Mouse (Mus musculus) midbrain, embryonic 16.5 days (tissue): ENCODE measurements around the gene Il15. TPM values are rescaled to one million over a fixed set of nuclear protein-coding genes. Genes with fewer than 3 reads are reported as not detected.

Experiments
- ATAC-seq: fragments of 200-750 bp; cut with Nextera tagmentation; 2 replicates; pipeline ENCODE4 v1.8.0; 2017; ENCODE audit warnings: moderate TSS enrichment
- H3K27ac ChIP-seq: fragments of 300-500 bp; sonication (generic); 2 replicates; pipeline ENCODE4 v1.5.1; 2014; ENCODE audit warnings: mild to moderate bottlenecking, low read length, mixed read lengths
- H3K27me3 ChIP-seq: fragments of 300-500 bp; sonication (generic); 2 replicates; pipeline ENCODE4 v1.6.1; 2014; ENCODE audit warnings: low read depth, low read length, mixed read lengths; ENCODE audit not compliant: control insufficient read depth, insufficient read depth
- H3K36me3 ChIP-seq: fragments of 300-500 bp; sonication (generic); 2 replicates; pipeline ENCODE4 v1.6.1; 2014; ENCODE audit warnings: mild to moderate bottlenecking, low read length, moderate library complexity, mixed read lengths; ENCODE audit not compliant: control insufficient read depth, insufficient read depth
- H3K4me1 ChIP-seq: fragments of 300-500 bp; sonication (generic); 2 replicates; pipeline ENCODE4 v1.6.1; 2014; ENCODE audit warnings: mild to moderate bottlenecking, low read length, mixed read lengths; ENCODE audit not compliant: control insufficient read depth, insufficient read depth
- H3K4me2 ChIP-seq: fragments of 300-500 bp; sonication (generic); 2 replicates; pipeline ENCODE4 v1.6.1; 2014; ENCODE audit warnings: mild to moderate bottlenecking, low read length, mixed read lengths
- H3K4me3 ChIP-seq: fragments of 300-500 bp; sonication (generic); 2 replicates; pipeline ENCODE4 v1.5.1; 2014; ENCODE audit warnings: low read depth, mild to moderate bottlenecking, low read length, moderate library complexity, mixed read lengths
- H3K9ac ChIP-seq: fragments of 300-500 bp; sonication (generic); 2 replicates; pipeline ENCODE4 v1.6.1; 2014; ENCODE audit warnings: low read depth, low read length, mixed read lengths
- H3K9me3 ChIP-seq: fragments of 300-500 bp; sonication (generic); replicated peaks from 2 replicates; pipeline ENCODE4 v1.6.1; 2014; ENCODE audit warnings: mild to moderate bottlenecking, low read length, mixed read lengths; ENCODE audit not compliant: control insufficient read depth, poor library complexity, severe bottlenecking
- WGBS: fragments of 180-500 bp; shearing (Covaris S2); extraction: QIAGEN DNeasy Blood & Tissue Kit; methylation state at CpG from one replicate; pipeline ENCODE4 v1.1.7; 2014; 5-methylcytosine and 5-hydroxymethylcytosine counted together
- polyA plus RNA-seq: library from polyadenylated mRNA; unstranded; fragments of >200 nt; fragmentation: Nextera tagmentation; extraction: Ambion mirVana; gene quantifications from 2 replicates; pipeline ENCODE4 v1.2.1, GENCODE M21; 2015

Il15 gene
- polyA plus RNA-seq, 1 experiment from 2014 or later, result 1.1 TPM

DNA sequence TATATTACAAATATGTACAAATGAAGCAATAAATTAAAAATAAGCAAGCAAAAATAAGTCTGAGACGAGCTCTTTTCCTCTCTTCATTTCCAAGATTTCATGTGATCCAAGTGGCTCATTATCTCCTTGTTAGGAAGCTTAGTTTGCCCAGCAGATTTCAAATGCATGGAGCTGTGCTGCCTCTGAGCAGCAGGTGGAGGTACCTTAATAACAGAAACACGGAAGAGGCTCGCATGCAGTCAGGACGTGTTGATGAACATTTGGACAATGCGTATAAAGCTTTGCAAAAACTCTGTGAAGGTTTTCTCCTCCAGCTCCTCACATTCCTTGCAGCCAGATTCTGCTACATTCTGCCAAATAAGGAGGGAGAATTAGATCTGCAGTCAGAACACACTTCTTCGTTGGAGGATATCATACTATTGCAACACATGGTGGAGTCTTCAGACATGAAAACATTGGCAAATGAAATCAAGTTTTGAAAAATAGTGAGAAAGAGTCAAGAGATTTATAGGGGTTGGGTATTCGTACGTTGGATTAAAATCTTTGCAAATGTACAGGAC lies 71.3 kb downstream of the Il15 start:
- no peak overlapping the region for H3K4me2 ChIP-seq
- no peak overlapping the region for H3K27ac ChIP-seq
- H3K4me1 ChIP-seq, result no peaks in the 10 kb centered on the region
- no peaks in the 10 kb centered on the region for H3K36me3 ChIP-seq
- ATAC-seq, result no peak
- 89% methylated on average over 8 of the region's 8 CpGs for WGBS
- H3K9ac ChIP-seq, result no peak overlapping the region
- no peaks in the 10 kb centered on the region for H3K9me3 ChIP-seq
- no peak overlapping the region for H3K4me3 ChIP-seq
- H3K27me3 ChIP-seq, result no peaks in the 10 kb centered on the region

DNA sequence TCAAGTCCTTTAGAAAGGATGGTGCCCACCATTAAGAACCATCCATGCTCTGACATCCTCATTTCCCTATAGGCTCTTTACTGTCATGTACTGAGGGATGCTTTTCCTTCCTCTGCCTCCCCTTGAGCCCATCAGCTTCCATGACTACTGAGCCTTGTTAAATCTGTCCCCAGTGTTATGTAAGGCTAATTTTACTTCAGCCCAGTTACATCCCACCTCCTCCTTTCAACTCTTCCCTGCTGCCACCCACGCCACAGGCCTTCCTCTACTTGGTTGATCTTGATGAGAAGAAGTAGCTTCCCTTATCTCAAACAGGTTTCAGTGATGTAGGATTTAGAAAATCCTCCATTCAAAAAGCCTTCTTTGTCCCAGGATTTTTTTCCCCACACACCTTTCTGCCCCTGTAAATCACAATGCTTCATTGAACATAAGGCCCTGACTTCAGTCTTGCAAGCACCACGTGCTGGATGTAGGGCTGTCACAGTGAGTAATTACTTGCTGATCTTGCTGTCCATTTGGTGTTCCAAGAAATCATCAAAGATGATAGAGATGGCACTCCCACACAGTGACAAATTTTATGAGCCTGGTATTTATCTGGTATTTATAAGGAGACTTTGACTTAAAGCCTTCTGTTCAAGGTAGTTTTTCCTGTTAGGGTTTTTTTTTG lies 74.9 kb downstream of the Il15 start:
- Histone ChIP-seq H3K4me2 (no peak overlapping the region), H3K36me3 (no peaks in the 10 kb centered on the region), H3K27me3 (no peaks in the 10 kb centered on the region), H3K9ac (no peak overlapping the region), H3K27ac (no peak overlapping the region), H3K4me1 (no peaks in the 10 kb centered on the region), H3K9me3 (no peaks in the 10 kb centered on the region), H3K4me3 (no peak overlapping the region)
- no peak for ATAC-seq
- WGBS, result 50% methylated on average over 2 of the region's 2 CpGs

DNA sequence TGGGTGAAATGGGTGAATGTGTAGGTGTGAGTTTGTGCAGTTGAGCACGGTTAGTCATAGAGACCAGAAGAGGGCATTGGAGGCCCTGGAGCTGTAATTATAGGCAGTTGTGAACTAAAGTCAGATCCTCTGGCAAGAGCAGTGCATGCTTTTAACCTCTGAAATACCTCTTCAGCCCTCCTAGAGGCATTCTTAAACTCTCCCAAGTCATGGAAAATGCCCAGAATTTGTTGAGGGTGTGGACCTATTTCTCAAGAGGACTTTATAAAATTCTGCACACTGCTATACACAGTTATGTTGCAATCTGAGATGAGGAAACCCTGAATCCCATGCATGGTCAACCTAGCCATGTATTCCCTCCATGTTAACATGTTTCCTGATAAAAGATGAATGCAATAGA lies 77.0 kb downstream of the Il15 start:
- Histone ChIP-seq H3K36me3 (no peaks in the 10 kb centered on the region), H3K27ac (no peak overlapping the region), H3K9me3 (no peaks in the 10 kb centered on the region), H3K27me3 (no peaks in the 10 kb centered on the region), H3K9ac (no peak overlapping the region), H3K4me3 (no peak overlapping the region), H3K4me1 (no peaks in the 10 kb centered on the region), H3K4me2 (no peak overlapping the region)
- WGBS, result 85% methylated on average over 1 of the region's 1 CpGs
- no peak for ATAC-seq

DNA sequence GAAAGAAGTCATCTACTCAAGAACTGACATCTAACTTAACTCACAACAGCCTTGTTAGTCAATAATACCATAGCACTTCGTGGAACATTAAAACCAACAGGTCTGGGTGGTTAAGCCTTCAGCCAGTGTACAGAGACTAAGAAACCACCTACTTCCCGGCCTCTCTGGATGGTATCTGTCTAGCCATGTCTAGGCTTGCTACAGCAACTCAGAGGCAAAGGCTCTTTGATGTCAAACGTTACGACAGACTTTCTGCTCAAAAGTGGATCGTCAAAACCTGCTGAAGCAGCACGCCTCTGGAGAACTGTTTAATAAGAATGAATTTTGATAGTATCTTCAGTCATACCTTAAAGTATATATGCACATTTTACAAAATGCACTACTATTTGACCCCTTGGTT lies 77.4 kb downstream of the Il15 start:
- H3K4me3 ChIP-seq, result no peak overlapping the region
- H3K36me3 ChIP-seq, result no peaks in the 10 kb centered on the region
- no peaks in the 10 kb centered on the region for H3K27me3 ChIP-seq
- no peak overlapping the region for H3K27ac ChIP-seq
- no peaks in the 10 kb centered on the region for H3K4me1 ChIP-seq
- 85% methylated on average over 6 of the region's 6 CpGs for WGBS
- no peaks in the 10 kb centered on the region for H3K9me3 ChIP-seq
- H3K4me2 ChIP-seq, result no peak overlapping the region
- H3K9ac ChIP-seq, result no peak overlapping the region
- ATAC-seq, result no peak

DNA sequence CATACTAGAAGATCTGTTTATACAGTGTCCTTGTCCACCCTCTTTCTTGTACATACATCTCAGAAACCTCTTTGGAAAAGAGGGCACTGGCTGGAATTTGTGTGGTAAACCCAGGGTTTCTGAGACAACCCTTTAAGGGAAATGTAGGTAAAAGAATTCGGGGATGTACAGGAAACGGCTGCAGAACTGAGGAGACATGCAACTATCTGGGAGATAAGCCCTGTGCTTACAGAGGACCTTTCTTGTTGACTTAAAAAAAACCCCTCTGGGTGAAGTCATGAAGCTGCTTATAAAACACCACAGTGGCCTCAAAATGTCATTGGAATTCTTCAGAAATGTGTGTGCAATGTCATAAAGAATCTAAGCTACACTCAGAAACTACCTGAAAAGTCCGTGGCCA lies 85.6 kb downstream of the Il15 start:
- Histone ChIP-seq H3K27me3 (no peaks in the 10 kb centered on the region), H3K4me3 (no peak overlapping the region), H3K4me2 (no peak overlapping the region), H3K9ac (no peak overlapping the region), H3K36me3 (no peaks in the 10 kb centered on the region), H3K27ac (no peak overlapping the region), H3K9me3 (no peaks in the 10 kb centered on the region), H3K4me1 (no peaks in the 10 kb centered on the region)
- 81% methylated on average over 3 of the region's 3 CpGs for WGBS
- no peak for ATAC-seq

DNA sequence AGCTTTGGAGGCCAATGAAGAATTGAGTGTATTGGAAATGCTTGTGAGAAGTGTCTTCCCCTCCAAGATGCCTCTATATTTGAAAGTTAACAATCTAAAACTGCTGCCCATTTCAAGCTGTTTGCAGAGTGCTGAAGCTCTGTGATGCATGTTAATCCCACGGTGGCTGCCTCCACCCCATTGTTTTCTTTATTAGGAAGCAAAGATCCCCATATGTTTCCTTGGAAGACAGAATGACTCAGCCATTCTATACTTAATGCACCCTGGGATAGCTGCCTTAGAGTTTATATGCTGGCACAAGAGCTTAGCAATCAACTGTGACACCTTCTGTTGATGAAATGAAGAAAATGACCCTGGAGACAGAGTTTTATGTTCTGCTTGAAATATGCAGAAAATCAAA lies 96.6 kb downstream of the Il15 start:
- Histone ChIP-seq H3K4me3 (no peak overlapping the region), H3K27ac (no peak overlapping the region), H3K9me3 (no peaks in the 10 kb centered on the region), H3K9ac (no peak overlapping the region), H3K27me3 (no peaks in the 10 kb centered on the region), H3K4me1 (no peaks in the 10 kb centered on the region), H3K4me2 (no peak overlapping the region), H3K36me3 (no peaks in the 10 kb centered on the region)
- ATAC-seq, result no peak
- 19% methylated on average over 1 of the region's 1 CpGs for WGBS

DNA sequence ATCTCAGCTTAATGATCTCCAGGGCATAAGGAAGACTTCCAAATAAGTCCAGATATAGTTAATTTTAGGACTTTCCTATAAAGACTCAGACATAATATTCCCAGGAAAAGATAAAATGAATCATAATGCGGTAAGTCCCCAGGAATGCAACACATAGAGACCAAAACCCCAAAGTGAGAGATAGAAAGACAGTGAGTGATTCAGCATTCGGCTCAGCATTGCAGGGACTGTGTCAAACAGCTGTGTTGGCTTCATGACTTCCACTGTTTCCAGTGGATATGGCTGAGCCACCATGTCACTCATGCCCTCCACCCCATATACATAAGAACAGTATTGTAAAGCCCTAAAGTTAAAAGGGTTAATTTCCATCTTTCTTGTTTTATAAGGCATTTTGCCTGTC lies 106.8 kb downstream of the Il15 start:
- ATAC-seq, result no peak
- WGBS, result 87% methylated on average over 2 of the region's 2 CpGs
- no peaks in the 10 kb centered on the region for H3K36me3 ChIP-seq
- no peak overlapping the region for H3K4me3 ChIP-seq
- no peaks in the 10 kb centered on the region for H3K9me3 ChIP-seq
- no peak overlapping the region for H3K4me2 ChIP-seq
- no peaks in the 10 kb centered on the region for H3K4me1 ChIP-seq
- no peaks in the 10 kb centered on the region for H3K27me3 ChIP-seq
- H3K9ac ChIP-seq, result no peak overlapping the region
- H3K27ac ChIP-seq, result no peak overlapping the region

DNA sequence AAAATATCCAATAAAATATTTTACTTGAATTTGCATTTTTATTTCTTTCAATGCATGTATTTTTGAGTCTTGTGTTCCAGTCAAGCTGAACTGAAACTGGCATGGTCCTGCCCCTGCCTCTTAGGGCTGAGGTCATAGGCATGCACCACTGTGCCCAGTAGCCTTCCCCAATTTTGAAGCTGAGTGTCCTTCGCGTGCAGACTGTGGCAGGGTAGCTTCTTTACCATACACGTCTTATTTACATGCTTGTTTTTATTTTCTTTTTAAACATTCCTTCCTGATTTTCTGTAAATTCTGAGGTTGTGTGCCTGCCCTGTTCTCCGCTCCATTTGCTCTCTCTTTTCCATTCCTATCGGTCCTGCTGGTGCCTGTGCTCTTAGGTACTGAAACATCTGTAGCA lies 111.4 kb downstream of the Il15 start:
- ATAC-seq, result no peak
- no peaks in the 10 kb centered on the region for H3K36me3 ChIP-seq

DNA sequence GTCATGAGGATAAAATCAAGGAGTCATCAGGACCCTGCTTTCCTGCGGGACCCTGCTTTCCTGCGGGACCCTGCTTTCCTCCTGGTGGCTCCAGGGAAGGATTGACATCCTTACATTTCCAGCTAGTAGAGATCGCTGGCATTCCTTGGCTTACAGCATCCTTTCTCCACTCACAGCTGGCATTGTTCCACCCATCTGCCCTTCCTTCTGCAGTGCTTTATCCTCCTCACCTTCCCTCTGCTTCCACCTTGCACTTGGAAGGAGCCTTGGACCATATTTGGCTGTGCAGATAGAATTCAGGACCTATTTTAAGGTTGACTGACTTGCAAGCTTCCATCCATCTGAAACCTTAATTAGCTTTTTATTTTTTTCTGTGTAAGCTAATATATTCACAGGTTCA lies 117.2 kb downstream of the Il15 start:
- Histone ChIP-seq H3K27ac (no peak overlapping the region), H3K4me1 (no peaks in the 10 kb centered on the region), H3K9ac (no peak overlapping the region), H3K36me3 (no peaks in the 10 kb centered on the region), H3K4me3 (no peak overlapping the region), H3K9me3 (no peaks in the 10 kb centered on the region), H3K27me3 (no peaks in the 10 kb centered on the region), H3K4me2 (no peak overlapping the region)
- WGBS, result 93% methylated on average over 3 of the region's 3 CpGs
- no peak for ATAC-seq

More for the DNA sequence above, 111.4 kb downstream of the Il15 start:
- Histone ChIP-seq H3K4me1 (no peaks in the 10 kb centered on the region), H3K27ac (no peak overlapping the region), H3K4me2 (no peak overlapping the region), H3K9me3 (no peaks in the 10 kb centered on the region), H3K27me3 (no peaks in the 10 kb centered on the region), H3K4me3 (no peak overlapping the region), H3K9ac (no peak overlapping the region)
- 91% methylated on average over 5 of the region's 5 CpGs for WGBS
